Mouse (Mus musculus): Measurements from ENCODE around the gene Kctd5.
A peak's percentile ranks its signal among the peaks of the same experiment; 100 is the strongest.

The Kctd5 gene

GRCm38 (mm10) chr17:24037360-24037759 lies 35.9 kb downstream of the Kctd5 start:
- no peak for DNase-seq (ENCODE audit: low spot score in 2 of 2)

DNA sequence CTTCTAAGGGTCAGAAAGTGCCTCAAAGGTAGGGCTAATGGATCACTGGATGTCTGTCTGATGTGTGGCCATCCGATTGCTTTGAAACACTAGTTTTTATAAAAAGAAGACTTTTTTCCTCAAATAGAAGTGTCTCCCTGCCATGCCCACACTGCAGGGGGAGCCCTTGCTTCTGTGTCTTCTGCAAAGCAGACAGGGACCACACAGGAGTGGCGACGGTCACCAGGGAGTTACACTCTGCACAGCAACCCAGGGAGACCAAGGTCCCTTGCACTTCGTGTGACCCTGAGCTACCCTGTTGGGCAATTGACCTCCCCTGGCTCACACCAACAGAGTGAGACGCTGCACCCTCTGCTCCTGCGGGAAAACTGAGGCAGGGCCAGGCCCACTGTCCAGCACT lies 36.3 kb downstream of the Kctd5 start:
- DNase-seq (ENCODE audit: low spot score in 2 of 2), result no peak

DNA sequence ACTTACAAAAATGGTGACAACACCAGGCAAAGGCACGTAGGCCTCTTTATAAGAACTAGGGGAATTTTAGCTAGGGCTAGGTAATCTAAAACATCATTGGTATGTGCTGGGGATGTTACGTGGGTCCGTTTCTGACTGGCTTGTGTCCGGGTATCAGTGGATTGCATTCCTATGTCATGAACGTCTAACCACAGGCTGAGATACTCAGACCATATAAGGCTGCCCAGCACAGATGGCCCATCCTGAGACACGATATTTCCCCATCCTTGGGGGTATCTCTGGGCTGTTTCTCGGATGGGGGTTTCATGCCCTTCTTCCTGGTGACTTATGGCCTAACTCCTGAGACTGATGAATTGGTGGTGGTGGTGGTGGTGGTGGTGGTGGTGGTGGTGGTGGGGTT lies 38.2 kb downstream of the Kctd5 start:
- DNase-seq (ENCODE audit: low spot score in 2 of 2), result no peak

- no peak for DNase-seq (ENCODE audit: low spot score in 2 of 2)
Observed at GRCm38 (mm10) chr17:24030551-24030950, 42.7 kb downstream of the Kctd5 start.

GRCm38 (mm10) chr17:24029477-24029876 lies 43.8 kb downstream of the Kctd5 start:
- no peak for DNase-seq (ENCODE audit: low spot score in 2 of 2)

DNA sequence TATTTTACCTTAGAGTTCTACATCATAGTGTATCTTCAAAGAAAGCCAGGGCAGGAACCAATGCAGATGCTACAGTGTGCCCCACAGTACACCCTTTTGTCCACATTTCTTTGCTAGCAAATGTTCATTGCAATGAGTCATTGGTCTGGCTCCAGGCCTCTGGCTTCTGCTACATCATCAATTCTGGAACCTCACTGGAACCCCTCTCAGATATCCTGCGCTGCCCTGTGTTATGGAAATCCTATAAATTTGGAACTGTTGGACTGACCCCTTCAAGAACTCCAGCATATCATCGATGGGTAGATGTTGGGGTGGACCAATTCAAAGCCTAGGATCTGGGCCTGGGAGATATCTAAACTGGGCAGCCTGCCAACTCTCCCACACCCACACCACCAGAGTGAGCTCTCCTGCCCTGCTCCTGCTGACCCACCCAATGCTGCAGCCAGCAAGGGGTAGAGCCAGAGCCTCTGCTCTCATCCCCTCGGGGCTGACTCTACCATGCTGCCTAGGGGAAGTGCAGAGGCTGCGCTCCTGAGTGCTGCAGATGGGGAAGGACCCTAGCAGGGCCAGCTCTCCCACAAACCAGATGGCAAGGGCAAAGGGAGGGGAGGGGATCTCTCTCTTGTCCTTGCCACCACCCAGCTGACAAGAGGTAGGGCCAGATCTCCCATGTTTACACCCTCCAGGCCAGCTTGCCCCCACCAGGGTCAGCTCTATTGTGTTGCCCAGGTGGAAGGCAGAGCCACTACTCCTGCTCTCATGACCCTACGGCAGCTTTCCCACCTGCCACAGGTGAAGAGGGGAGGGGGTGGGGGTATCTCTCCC lies 51.7 kb downstream of the Kctd5 start:
- peak; percentile 44 to 49 for DNase-seq (ENCODE audit: low spot score in 2 of 2)

DNA sequence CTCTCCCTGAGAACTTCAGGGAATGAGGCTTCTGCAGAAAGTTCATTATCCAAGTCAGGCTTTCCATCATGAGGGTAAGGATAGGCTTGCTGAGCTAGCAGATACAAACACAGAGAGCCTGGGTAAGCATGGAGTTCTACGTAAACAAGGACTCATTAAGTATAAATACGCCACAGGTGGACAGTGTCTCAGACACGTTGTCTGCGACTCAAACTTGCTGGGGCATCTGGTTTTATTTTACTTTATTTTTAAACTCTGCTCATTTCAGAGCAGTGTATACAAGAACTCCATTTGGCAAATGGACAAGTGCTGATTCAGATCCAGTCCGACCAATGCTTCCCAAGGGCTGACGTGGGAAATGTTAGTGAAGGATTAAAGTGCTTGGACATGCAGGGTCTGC lies 52.6 kb downstream of the Kctd5 start:
- DNase-seq (ENCODE audit: low spot score in 2 of 2), result no peak

DNA sequence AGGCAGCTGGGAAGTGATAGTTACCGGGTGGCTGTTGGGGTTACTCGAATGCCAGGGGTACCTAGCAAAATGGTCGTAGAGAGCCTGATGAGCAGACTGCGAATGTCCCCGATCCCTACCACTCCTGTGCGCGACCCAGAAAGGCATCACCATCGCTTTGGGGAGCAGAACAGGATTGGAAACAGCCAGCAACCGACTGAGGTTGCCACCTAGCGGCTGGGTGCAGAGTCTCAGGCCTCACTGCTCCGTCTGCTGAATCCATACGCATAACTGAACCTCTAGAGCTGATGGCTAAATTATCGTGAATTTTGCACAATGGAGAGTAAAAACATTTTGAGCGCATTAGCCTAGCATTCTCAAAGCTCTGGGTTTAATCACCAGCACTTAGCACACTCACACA lies 57.6 kb downstream of the Kctd5 start:
- no peak for DNase-seq (ENCODE audit: low spot score in 2 of 2)

DNA sequence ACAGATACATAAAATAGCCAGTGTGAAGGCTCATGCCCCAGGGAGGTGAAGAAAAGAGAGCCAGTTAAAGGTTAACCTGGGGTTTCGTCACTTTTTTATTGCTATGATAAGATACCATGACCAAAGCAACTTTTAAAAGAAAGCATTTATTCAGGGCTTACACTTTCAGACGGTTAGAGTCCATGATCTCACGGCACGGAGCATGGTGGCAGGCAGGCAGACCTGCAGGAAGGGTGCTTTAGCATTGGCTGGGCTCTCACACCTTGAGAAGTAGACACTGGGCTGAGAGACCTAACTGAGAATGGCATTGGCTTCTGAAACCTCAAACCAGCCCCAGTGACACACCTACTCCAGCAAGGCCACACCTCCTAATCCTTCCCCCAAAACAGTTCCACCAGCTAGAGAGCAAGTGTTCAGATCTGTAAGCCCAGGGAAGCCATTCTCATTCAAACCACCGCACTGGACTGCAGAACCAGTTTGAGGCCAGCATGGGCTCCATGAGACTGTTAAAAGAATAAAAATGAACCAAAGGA lies 58.8 kb downstream of the Kctd5 start:
- no peak for DNase-seq (ENCODE audit: low spot score in 2 of 2)

GRCm38 (mm10) chr17:24012921-24013320 lies 60.4 kb downstream of the Kctd5 start:
- no peak for DNase-seq (ENCODE audit: low spot score in 2 of 2)

GRCm38 (mm10) chr17:24009617-24010016 lies 63.7 kb downstream of the Kctd5 start:
- no peak for DNase-seq (ENCODE audit: low spot score in 2 of 2)

- no peak for DNase-seq (ENCODE audit: low spot score in 2 of 2)
Observed at GRCm38 (mm10) chr17:24008105-24008504, 65.2 kb downstream of the Kctd5 start.

DNA sequence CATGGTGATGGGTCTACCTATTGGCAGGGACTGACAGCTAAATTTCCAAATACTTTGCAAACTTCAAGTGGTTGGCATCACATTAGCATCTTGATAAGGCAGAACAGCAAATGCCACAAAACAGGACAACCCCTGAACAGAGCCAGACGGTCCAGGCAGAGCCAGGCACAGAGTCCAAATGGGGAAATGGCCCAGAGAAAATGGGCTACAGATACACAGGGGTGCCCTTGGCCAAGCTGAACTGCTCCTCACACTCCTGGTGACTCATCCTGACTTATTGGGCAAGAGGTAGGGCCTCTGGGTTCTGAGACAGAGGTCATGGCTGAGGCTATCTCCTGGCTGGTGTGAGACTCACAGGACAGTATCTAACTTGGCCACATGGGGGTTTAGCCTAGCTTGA lies 65.9 kb downstream of the Kctd5 start:
- DNase-seq (ENCODE audit: low spot score in 2 of 2), result no peak

GRCm38 (mm10) chr17:24006930-24007329 lies 66.4 kb downstream of the Kctd5 start:
- DNase-seq (ENCODE audit: low spot score in 2 of 2), result no peak

DNA sequence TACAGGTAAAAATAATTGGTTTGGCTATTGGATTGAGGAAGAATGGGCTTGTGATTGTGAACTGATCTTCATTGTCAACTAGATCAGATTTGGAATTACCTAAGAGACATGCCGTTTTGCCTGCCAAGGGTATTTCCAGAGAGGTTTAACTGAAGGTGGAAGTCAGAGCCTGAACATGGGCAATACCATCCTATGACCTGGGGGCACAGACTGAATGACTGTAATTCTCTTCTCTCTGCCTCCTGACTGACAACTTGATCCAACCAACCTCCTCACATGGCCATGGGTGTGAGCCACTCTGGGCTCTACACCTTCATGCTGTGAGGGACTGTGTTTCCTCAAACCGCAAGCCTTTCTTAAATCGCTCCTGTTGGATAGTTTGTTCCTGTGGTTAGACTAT lies 68.2 kb downstream of the Kctd5 start:
- no peak for DNase-seq (ENCODE audit: low spot score in 2 of 2)

- DNase-seq (ENCODE audit: low spot score in 2 of 2), result no peak
Observed at GRCm38 (mm10) chr17:24004071-24004665, 69.1 kb downstream of the Kctd5 start.

DNA sequence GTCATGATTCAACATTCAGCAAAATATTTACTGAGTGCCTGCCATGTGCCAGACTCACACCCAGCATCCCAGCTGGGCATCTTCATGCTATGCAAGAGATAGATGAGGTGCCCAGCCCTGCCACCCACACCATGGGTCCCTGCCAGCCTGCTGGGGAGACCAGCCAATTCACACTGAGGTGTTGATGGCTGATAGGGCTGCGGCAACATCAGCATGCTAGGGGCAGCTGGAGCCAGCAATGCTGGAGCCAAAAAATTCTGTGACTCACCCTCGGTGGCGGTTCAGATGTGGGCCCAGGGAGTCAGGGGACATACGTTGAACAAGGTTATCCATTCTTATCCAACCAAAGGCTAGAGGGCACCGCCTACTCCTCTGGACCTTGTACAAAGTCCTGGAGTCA lies 72.9 kb downstream of the Kctd5 start:
- DNase-seq (ENCODE audit: low spot score in 2 of 2), result no peak

GRCm38 (mm10) chr17:23998383-23998782 lies 74.9 kb downstream of the Kctd5 start:
- no peak for DNase-seq (ENCODE audit: low spot score in 2 of 2)

GRCm38 (mm10) chr17:23997901-23998300 lies 75.4 kb downstream of the Kctd5 start, which contains the start of gene Prss22:
Gene Prss22 (minus strand): TSS chr17:23998100.
- DNase-seq (ENCODE audit: low spot score in 2 of 2), result no peak
